Mouse (Mus musculus): ENCODE measurements around the gene Itih1. TPM values are rescaled to one million over a fixed set of nuclear protein-coding genes. Genes with fewer than 3 reads are reported as not detected.

Itih1 gene
- polyA plus RNA-seq, 1 experiment: not detected

GRCm38 (mm10) chr14:30913404-30913803 lies 29.7 kb downstream of the Itih1 start:
- no peak for TF ChIP-seq MAX (IDR thresholded peaks at IDR 0.05)
- no peak for TF ChIP-seq MYOG (IDR thresholded peaks at IDR 0.05; ENCODE audit: control insufficient read depth, extremely low read depth, insufficient read length)
- TF ChIP-seq CTCF (IDR thresholded peaks at IDR 0.05; ENCODE audit: control insufficient read depth, insufficient read depth, insufficient read length): no peak
- TF ChIP-seq USF1 (IDR thresholded peaks at IDR 0.05; ENCODE audit: low read depth): no peak
- TF ChIP-seq CEBPB (IDR thresholded peaks at IDR 0.05; ENCODE audit: low read depth): no peak
- TF ChIP-seq FOSL1 (IDR thresholded peaks at IDR 0.05; ENCODE audit: insufficient read depth, low read length, poor library complexity, severe bottlenecking): no peak
- no peak for TF ChIP-seq MYOD1 (IDR thresholded peaks at IDR 0.05; ENCODE audit: control insufficient read depth, insufficient read length, low read depth)

GRCm38 (mm10) chr14:30912641-30913040 lies 30.4 kb downstream of the Itih1 start:
- H3K79me3 ChIP-seq (ENCODE audit: low read depth): no peaks in the 10 kb centered on the region
- no peak overlapping the region for H3K4me3 ChIP-seq (ENCODE audit: insufficient read depth, poor library complexity, severe bottlenecking)
- H3K36me3 ChIP-seq (ENCODE audit: control insufficient read depth, insufficient read depth): no peaks in the 10 kb centered on the region
- TF ChIP-seq CTCF (IDR thresholded peaks at IDR 0.05; ENCODE audit: control insufficient read depth, insufficient read depth, insufficient read length) (no peak), CEBPB (IDR thresholded peaks at IDR 0.05; ENCODE audit: low read depth) (no peak), USF1 (IDR thresholded peaks at IDR 0.05; ENCODE audit: low read depth) (no peak), MYOD1 (IDR thresholded peaks at IDR 0.05; ENCODE audit: control insufficient read depth, insufficient read length, low read depth) (no peak), FOSL1 (IDR thresholded peaks at IDR 0.05; ENCODE audit: insufficient read depth, low read length, poor library complexity, severe bottlenecking) (no peak), MAX (IDR thresholded peaks at IDR 0.05) (no peak), MYOG (IDR thresholded peaks at IDR 0.05; ENCODE audit: control insufficient read depth, extremely low read depth, insufficient read length) (no peak)
- no peaks in the 10 kb centered on the region for H3K27me3 ChIP-seq (ENCODE audit: control insufficient read depth, insufficient read depth, insufficient read length)
- H3K79me2 ChIP-seq (ENCODE audit: control insufficient read depth, insufficient read depth): no peaks in the 10 kb centered on the region
- H3ac ChIP-seq (ENCODE audit: control insufficient read depth, insufficient read length, low read depth): no peak overlapping the region

More at GRCm38 (mm10) chr14:30913404-30913803, 29.7 kb downstream of the Itih1 start:
- H3K36me3 ChIP-seq (ENCODE audit: control insufficient read depth, insufficient read depth): no peaks in the 10 kb centered on the region
- no peaks in the 10 kb centered on the region for H3K79me3 ChIP-seq (ENCODE audit: low read depth)
- no peaks in the 10 kb centered on the region for H3K27me3 ChIP-seq (ENCODE audit: control insufficient read depth, insufficient read depth, insufficient read length)
- H3ac ChIP-seq (ENCODE audit: control insufficient read depth, insufficient read length, low read depth): no peak overlapping the region
- H3K79me2 ChIP-seq (ENCODE audit: control insufficient read depth, insufficient read depth): no peaks in the 10 kb centered on the region
- no peak overlapping the region for H3K4me3 ChIP-seq (ENCODE audit: insufficient read depth, poor library complexity, severe bottlenecking)

GRCm38 (mm10) chr14:30911141-30911540 lies 31.9 kb downstream of the Itih1 start:
- Histone ChIP-seq H3K79me2 (ENCODE audit: control insufficient read depth, insufficient read depth) (no peaks in the 10 kb centered on the region), H3ac (ENCODE audit: control insufficient read depth, insufficient read length, low read depth) (no peak overlapping the region), H3K36me3 (ENCODE audit: control insufficient read depth, insufficient read depth) (no peaks in the 10 kb centered on the region), H3K79me3 (ENCODE audit: low read depth) (no peaks in the 10 kb centered on the region), H3K4me3 (ENCODE audit: insufficient read depth, poor library complexity, severe bottlenecking) (no peak overlapping the region), H3K27me3 (ENCODE audit: control insufficient read depth, insufficient read depth, insufficient read length) (no peaks in the 10 kb centered on the region)
- TF ChIP-seq FOSL1 (IDR thresholded peaks at IDR 0.05; ENCODE audit: insufficient read depth, low read length, poor library complexity, severe bottlenecking): no peak
- TF ChIP-seq MYOD1 (IDR thresholded peaks at IDR 0.05; ENCODE audit: control insufficient read depth, insufficient read length, low read depth): no peak
- TF ChIP-seq USF1 (IDR thresholded peaks at IDR 0.05; ENCODE audit: low read depth): no peak
- no peak for TF ChIP-seq MAX (IDR thresholded peaks at IDR 0.05)
- TF ChIP-seq MYOG (IDR thresholded peaks at IDR 0.05; ENCODE audit: control insufficient read depth, extremely low read depth, insufficient read length): no peak
- no peak for TF ChIP-seq CTCF (IDR thresholded peaks at IDR 0.05; ENCODE audit: control insufficient read depth, insufficient read depth, insufficient read length)
- no peak for TF ChIP-seq CEBPB (IDR thresholded peaks at IDR 0.05; ENCODE audit: low read depth)

- Histone ChIP-seq H3K79me2 (ENCODE audit: control insufficient read depth, insufficient read depth) (no peaks in the 10 kb centered on the region), H3ac (ENCODE audit: control insufficient read depth, insufficient read length, low read depth) (no peak overlapping the region), H3K4me3 (ENCODE audit: insufficient read depth, poor library complexity, severe bottlenecking) (no peak overlapping the region), H3K27me3 (ENCODE audit: control insufficient read depth, insufficient read depth, insufficient read length) (no peaks in the 10 kb centered on the region), H3K36me3 (ENCODE audit: control insufficient read depth, insufficient read depth) (no peaks in the 10 kb centered on the region), H3K79me3 (ENCODE audit: low read depth) (no peaks in the 10 kb centered on the region)
- TF ChIP-seq MYOD1 (IDR thresholded peaks at IDR 0.05; ENCODE audit: control insufficient read depth, insufficient read length, low read depth) (no peak), FOSL1 (IDR thresholded peaks at IDR 0.05; ENCODE audit: insufficient read depth, low read length, poor library complexity, severe bottlenecking) (no peak), CTCF (IDR thresholded peaks at IDR 0.05; ENCODE audit: control insufficient read depth, insufficient read depth, insufficient read length) (no peak), CEBPB (IDR thresholded peaks at IDR 0.05; ENCODE audit: low read depth) (no peak), USF1 (IDR thresholded peaks at IDR 0.05; ENCODE audit: low read depth) (no peak), MAX (IDR thresholded peaks at IDR 0.05) (no peak), MYOG (IDR thresholded peaks at IDR 0.05; ENCODE audit: control insufficient read depth, extremely low read depth, insufficient read length) (no peak)
These were observed 35.2 kb downstream of the Itih1 start for GRCm38 (mm10) chr14:30907814-30908265.

GRCm38 (mm10) chr14:30906001-30906400 lies 37.1 kb downstream of the Itih1 start:
- Histone ChIP-seq H3K4me3 (ENCODE audit: insufficient read depth, poor library complexity, severe bottlenecking) (no peak overlapping the region), H3K79me2 (ENCODE audit: control insufficient read depth, insufficient read depth) (no peaks in the 10 kb centered on the region), H3K79me3 (ENCODE audit: low read depth) (no peaks in the 10 kb centered on the region), H3ac (ENCODE audit: control insufficient read depth, insufficient read length, low read depth) (no peak overlapping the region), H3K27me3 (ENCODE audit: control insufficient read depth, insufficient read depth, insufficient read length) (no peaks in the 10 kb centered on the region), H3K36me3 (ENCODE audit: control insufficient read depth, insufficient read depth) (no peaks in the 10 kb centered on the region)
- TF ChIP-seq FOSL1 (IDR thresholded peaks at IDR 0.05; ENCODE audit: insufficient read depth, low read length, poor library complexity, severe bottlenecking) (no peak), MYOG (IDR thresholded peaks at IDR 0.05; ENCODE audit: control insufficient read depth, extremely low read depth, insufficient read length) (no peak), MYOD1 (IDR thresholded peaks at IDR 0.05; ENCODE audit: control insufficient read depth, insufficient read length, low read depth) (no peak), MAX (IDR thresholded peaks at IDR 0.05) (no peak), CTCF (IDR thresholded peaks at IDR 0.05; ENCODE audit: control insufficient read depth, insufficient read depth, insufficient read length) (no peak), CEBPB (IDR thresholded peaks at IDR 0.05; ENCODE audit: low read depth) (no peak), USF1 (IDR thresholded peaks at IDR 0.05; ENCODE audit: low read depth) (no peak)
